Mouse (Mus musculus) heart, postnatal 0 days (tissue): Measurements from ENCODE around the gene Sema4c. TPM values are rescaled to one million over a fixed set of nuclear protein-coding genes. Genes with fewer than 3 reads are reported as not detected.

Experiments
- ATAC-seq: fragments of 200-750 bp; cut with Nextera tagmentation; 2 replicates; pipeline ENCODE4 v1.8.0; 2017; ENCODE audit warnings: low read depth, moderate number of reproducible peaks, moderate library complexity; ENCODE audit not compliant: insufficient read depth
- DNase-seq: peaks from one replicate; pipeline ENCODE4 v3.0.0-alpha.2; 2016; ENCODE audit warnings: low spot score
- H3K27ac ChIP-seq: fragments of 300-500 bp; sonication (generic); 2 replicates; pipeline ENCODE4 v1.5.1; 2014; ENCODE audit warnings: low read depth, mild to moderate bottlenecking
- H3K27me3 ChIP-seq: fragments of 300-500 bp; sonication (generic); 2 replicates; pipeline ENCODE4 v1.6.1; 2014; ENCODE audit warnings: low read length, mixed read lengths; ENCODE audit not compliant: control insufficient read depth, insufficient read depth
- H3K36me3 ChIP-seq: fragments of 300-500 bp; sonication (generic); replicated peaks from 2 replicates; pipeline ENCODE4 v1.6.1; 2014; ENCODE audit warnings: low read length, mixed read lengths; ENCODE audit not compliant: control insufficient read depth, insufficient read depth
- H3K4me1 ChIP-seq: fragments of 300-500 bp; sonication (generic); 2 replicates; pipeline ENCODE4 v1.6.1; 2014; ENCODE audit warnings: antibody characterized with exemption; ENCODE audit not compliant: control insufficient read depth, insufficient read depth
- H3K4me2 ChIP-seq: fragments of 300-500 bp; sonication (generic); 2 replicates; pipeline ENCODE4 v1.6.1; 2014; ENCODE audit warnings: low read depth, mild to moderate bottlenecking, low read length, moderate library complexity
- H3K4me3 ChIP-seq: fragments of 300-500 bp; sonication (generic); 2 replicates; pipeline ENCODE4 v1.5.1; 2014; ENCODE audit warnings: low read depth, low read length
- H3K9ac ChIP-seq: fragments of 300-500 bp; sonication (generic); replicated peaks from 2 replicates; pipeline ENCODE4 v1.6.1; 2014; ENCODE audit warnings: low read depth, low read length, mixed read lengths
- H3K9me3 ChIP-seq: fragments of 300-500 bp; sonication (generic); replicated peaks from 2 replicates; pipeline ENCODE4 v1.6.1; 2016; ENCODE audit warnings: low read length; ENCODE audit not compliant: control insufficient read depth
- CTCF ChIP-seq: IDR thresholded peaks from 2 replicates; pipeline ENCODE4 v1.5.1; 2016; ENCODE audit warnings: antibody characterized with exemption, control low read depth, low read depth
- EP300 ChIP-seq: IDR thresholded peaks from 2 replicates; pipeline ENCODE4 v1.6.1; 2016; ENCODE audit warnings: antibody characterized with exemption, low read depth
- WGBS: fragments of 180-500 bp; shearing (Covaris S2); extraction: QIAGEN DNeasy Blood & Tissue Kit; methylation state at CpG from one replicate; pipeline ENCODE4 v1.1.7; 2014; 5-methylcytosine and 5-hydroxymethylcytosine counted together
- polyA plus RNA-seq: library from polyadenylated mRNA; unstranded; fragments of >200 nt; fragmentation: Nextera tagmentation; extraction: Ambion mirVana; gene quantifications from 2 replicates; pipeline ENCODE4 v1.2.1, GENCODE M21; 2015
- total RNA-seq: library from RNA; depleted of rRNA; stranded (reverse); fragments of >200 nt; gene quantifications from 2 replicates; pipeline ENCODE4 v1.2.3, GENCODE M21; 2014; ENCODE audit warnings: low replicate concordance

Gene Sema4c
- total and polyA plus RNA-seq, 2 experiments from 2014 or later = 5.7 to 13.2 TPM

GRCm38 (mm10) chr1:36513718-36514117, 44.4 kb downstream of the Sema4c start:
- Histone ChIP-seq H3K27me3 (no peaks in the 10 kb centered on the region), H3K4me2 (peak overlapping the region; percentile 99), H3K9me3 (no peaks in the 10 kb centered on the region), H3K9ac (no peak overlapping the region), H3K36me3 (peaks cover 22% of the 10 kb centered on the region; the same call in 1 of the 2 replicates), H3K4me3 (peak overlapping the region; percentile 92), H3K4me1 (peaks cover 20% of the 10 kb centered on the region), H3K27ac (no peak overlapping the region)
- DNase-seq (no peak), ATAC-seq (no peak)
- TF ChIP-seq EP300 = no peak
- peak; percentile 45 for TF ChIP-seq CTCF
- 53% methylated on average over 2 of the region's 2 CpGs for WGBS

GRCm38 (mm10) chr1:36513310-36513709, 44.8 kb downstream of the Sema4c start:
- DNase-seq = no peak
- peak overlapping the region; percentile 92 for H3K4me3 ChIP-seq
- peak overlapping the region; percentile 87 for H3K9ac ChIP-seq

GRCm38 (mm10) chr1:36512966-36513280, 45.2 kb downstream of the Sema4c start:
- 2% methylated on average over 16 of the region's 16 CpGs for WGBS
- H3K4me1 ChIP-seq = peaks cover 20% of the 10 kb centered on the region
- H3K36me3 ChIP-seq = peaks cover 15% of the 10 kb centered on the region; the same call in 1 of the 2 replicates
- TF ChIP-seq CTCF = no peak
- no peak for TF ChIP-seq EP300
- H3K27ac ChIP-seq = peak overlapping the region; percentile 99
- peak overlapping the region; percentile 92 for H3K4me3 ChIP-seq
- H3K9ac ChIP-seq = peak overlapping the region; percentile 87
- ATAC-seq = no peak
- H3K4me2 ChIP-seq = peak overlapping the region; percentile 99
- no peak for DNase-seq
- H3K9me3 ChIP-seq = no peaks in the 10 kb centered on the region
- H3K27me3 ChIP-seq = no peaks in the 10 kb centered on the region

More at GRCm38 (mm10) chr1:36513310-36513709, 44.8 kb downstream of the Sema4c start:
- Histone ChIP-seq H3K36me3 (peaks cover 18% of the 10 kb centered on the region; the same call in 1 of the 2 replicates), H3K4me1 (peaks cover 20% of the 10 kb centered on the region), H3K9me3 (no peaks in the 10 kb centered on the region), H3K27me3 (no peaks in the 10 kb centered on the region), H3K4me2 (peak overlapping the region; percentile 99), H3K27ac (peak overlapping the region; percentile 99)
- ATAC-seq = no peak
- 4% methylated on average over 1 of the region's 1 CpGs for WGBS
- no peak for TF ChIP-seq CTCF
- TF ChIP-seq EP300 = no peak

- Histone ChIP-seq H3K9me3 (no peaks in the 10 kb centered on the region), H3K4me3 (peak overlapping the region; percentile 92), H3K4me2 (peak overlapping the region; percentile 99), H3K27ac (peak overlapping the region; percentile 99), H3K36me3 (0 out of 2 replicates have a peak, but pooled peaks cover 11% of the 10 kb centered on the region), H3K4me1 (peaks cover 20% of the 10 kb centered on the region), H3K27me3 (no peaks in the 10 kb centered on the region), H3K9ac (peak overlapping the region; percentile 87)
- ATAC-seq = peak; percentile 52
- TF ChIP-seq EP300 (no peak), CTCF (no peak)
- DNase-seq = no peak
- WGBS = 1% methylated on average over 97 of the region's 126 CpGs
Measured at GRCm38 (mm10) chr1:36512089-36512965, 45.8 kb downstream of the Sema4c start.

- peak; percentile 97 for ATAC-seq
- peak; percentile 29; the same call in 1 of the 2 replicates for TF ChIP-seq CTCF
- peak; percentile 73; the same call in 1 of the 2 replicates for TF ChIP-seq EP300
- Histone ChIP-seq H3K4me2 (peak within 1 kb of the TSS; percentile 99), H3K9ac (peak within 1 kb of the TSS; percentile 87), H3K36me3 (peaks cover 5% of the 10 kb centered on the region), H3K4me3 (peak within 1 kb of the TSS; percentile 92), H3K4me1 (peaks cover 20% of the 10 kb centered on the region), H3K27me3 (no peaks in the 10 kb centered on the region), H3K9me3 (no peaks in the 10 kb centered on the region), H3K27ac (peak within 1 kb of the TSS; percentile 99)
- WGBS = 2% methylated on average over 46 of the region's 51 CpGs
- peak; percentile 97 for DNase-seq
Measured at GRCm38 (mm10) chr1:36511289-36512021, 46.7 kb downstream of the Sema4c start, which contains the start of gene Cnnm3. Gene Cnnm3, plus strand, starts transcription at chr1:36511867.
